Mouse (Mus musculus) testis, postnatal 14 days (tissue): ENCODE data around the gene Mrps31.

Source experiments
- DNase-seq: peaks from one replicate; pipeline ENCODE4 v3.0.0; 2021; ENCODE audit warnings: low spot score

Mrps31 gene

DNA sequence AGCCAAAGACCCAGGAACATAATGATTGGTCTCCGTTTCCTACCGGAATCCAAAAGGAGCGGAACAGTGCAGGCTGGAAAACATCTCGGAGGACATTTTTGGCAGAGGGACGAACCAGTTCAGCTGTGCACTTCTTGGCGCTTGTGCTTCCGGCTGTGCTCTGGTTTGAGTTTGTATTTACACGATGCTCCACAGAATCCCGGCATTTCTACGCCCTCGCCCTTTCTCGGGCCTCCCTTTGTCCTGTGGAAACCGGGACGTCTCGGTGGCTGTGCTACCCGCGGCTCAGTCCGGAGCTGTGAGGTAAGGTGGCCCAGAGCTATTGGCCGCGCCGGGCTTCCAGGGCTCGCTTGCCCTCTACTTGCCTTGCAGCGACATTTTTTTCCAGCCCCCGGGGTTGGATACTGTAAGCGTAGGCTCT is at the start of gene Mrps31:
Mrps31 (plus strand) TSS at position 80 of the 421 bp plus-strand sequence.
- peak; percentile 87 for DNase-seq

DNA sequence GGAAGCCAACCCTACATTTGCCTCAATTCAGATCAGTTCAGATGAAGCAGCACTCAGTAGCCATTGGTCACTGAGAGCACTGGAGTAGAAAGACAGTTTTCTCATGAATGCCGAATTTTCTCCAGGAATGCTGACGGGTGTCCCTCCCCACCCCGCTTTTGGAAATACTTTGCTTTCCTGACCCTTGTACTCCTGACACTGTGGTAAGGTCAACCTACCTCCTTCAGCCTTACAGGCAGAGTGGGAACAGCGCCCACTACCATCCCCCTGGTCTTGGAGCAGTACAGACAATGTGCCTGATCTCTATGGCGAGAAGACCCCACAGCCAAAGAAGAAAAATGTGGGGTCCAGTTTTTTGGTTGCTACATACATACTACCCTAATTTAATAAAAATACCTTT is 34.9 kb upstream of the Mrps31 start:
- DNase-seq, result no peak

- DNase-seq, result no peak
These were observed 34.3 kb upstream of the Mrps31 start for GRCm38 (mm10) chr8:22376903-22377302.

GRCm38 (mm10) chr8:22380934-22381333 is 30.2 kb upstream of the Mrps31 start:
- no peak for DNase-seq

DNA sequence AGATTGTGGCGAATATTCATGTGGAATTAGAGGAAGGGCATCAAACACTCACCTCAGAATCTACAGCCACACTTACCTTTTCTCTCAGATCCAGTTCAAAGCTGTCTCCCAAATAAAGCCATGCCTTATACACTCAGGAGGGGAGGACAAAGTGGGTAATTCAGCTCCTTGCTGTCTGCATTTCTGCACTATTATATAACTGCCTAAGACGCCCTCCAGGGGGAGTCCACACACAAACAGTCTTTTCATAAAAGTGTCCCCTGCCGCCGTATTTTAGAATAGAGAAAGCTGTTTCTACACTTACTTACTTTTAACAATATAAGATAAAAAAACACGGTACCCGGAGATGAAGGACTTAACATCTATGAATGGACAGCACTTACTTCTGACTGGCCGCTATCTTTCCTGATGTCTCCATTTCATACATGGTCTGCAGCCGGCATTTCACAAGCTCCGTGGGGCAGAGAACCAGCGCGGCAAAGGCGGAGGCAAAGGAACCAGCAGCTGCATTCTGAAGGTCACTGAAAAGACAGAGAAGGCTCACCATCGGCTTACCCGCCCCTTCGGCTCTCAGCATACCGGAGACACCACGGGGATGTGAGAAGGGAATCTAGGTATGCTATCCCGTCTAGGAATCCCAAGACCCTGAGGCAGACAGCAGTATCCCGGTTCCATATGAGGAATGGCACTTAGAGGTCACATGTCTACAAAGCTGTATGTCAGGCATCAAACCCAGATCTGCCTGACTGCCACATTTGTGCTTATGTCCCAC is 28.2 kb upstream of the Mrps31 start:
- DNase-seq, result no peak

DNA sequence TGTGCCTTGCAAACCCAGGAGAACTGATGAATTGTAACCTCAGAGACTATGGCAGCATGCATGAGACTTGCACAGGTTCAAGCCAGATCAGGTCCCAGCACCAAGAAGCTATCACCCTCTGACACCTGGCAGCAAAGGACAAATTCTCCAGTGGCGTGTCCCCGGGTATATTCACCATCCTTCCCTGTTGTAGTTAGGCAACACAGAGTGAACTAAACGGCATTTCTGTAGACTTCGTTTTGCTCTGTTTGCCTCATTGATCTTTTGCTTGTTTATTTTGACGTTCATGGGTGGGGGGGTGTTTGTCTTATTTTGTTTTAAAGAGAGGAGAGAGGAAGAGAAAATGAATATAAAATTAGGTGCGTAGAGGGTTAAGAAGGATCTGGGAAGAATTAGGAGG is 26.0 kb upstream of the Mrps31 start:
- no peak for DNase-seq

- DNase-seq, result no peak
These were observed 21.3 kb upstream of the Mrps31 start for GRCm38 (mm10) chr8:22389874-22390273.

DNA sequence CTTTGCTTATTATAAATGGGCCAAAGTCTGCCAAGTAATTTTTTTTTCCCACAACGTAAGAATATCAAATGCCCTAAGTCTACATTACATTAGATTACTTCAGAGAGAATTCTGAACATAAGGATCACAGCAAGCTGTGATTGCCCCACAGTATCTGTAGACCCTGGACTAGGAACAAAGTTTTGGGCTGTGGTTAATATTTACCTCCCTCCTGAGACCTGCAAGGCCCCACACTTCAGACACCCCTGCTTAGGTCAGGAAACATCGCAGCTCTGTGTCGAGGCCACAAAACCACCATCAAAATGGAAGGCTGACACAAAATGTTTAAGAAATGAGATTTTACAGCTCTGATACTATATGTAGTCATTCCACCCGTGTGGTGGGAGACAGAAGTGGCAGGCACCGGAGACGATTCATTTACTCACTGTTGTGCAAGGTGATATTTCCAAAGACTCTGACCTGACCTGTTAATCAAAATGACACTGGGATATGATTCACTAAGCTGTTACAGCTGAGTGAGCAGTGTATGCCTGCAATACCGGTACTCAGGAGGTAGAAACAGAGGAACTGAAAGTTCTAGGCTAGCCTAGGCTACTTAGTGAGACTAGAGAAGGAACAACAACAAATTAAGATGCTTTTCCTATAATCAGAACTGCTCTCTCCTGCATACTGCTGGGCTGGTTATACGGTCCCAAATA is 20.2 kb upstream of the Mrps31 start:
- DNase-seq, result no peak

- no peak for DNase-seq
These were observed 16.7 kb upstream of the Mrps31 start for GRCm38 (mm10) chr8:22394471-22394870.

DNA sequence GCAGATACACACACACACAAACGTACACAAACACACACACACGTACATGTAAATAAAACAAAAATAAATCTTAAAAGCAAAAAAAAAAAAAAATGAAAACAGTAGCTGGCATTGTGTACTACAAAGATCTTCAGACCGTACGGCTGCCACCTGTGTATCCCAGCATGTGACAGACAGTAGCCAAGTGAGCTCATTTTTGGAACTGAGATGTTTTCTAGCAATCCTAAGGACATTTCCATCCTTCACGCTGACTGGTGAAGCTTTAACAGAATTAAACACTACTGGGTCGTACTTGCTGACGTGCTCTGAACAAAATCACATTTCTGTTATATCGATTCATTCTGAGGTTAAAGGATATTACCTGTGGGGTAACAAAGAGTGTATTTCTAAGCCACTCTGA is 15.9 kb upstream of the Mrps31 start:
- DNase-seq, result no peak

DNA sequence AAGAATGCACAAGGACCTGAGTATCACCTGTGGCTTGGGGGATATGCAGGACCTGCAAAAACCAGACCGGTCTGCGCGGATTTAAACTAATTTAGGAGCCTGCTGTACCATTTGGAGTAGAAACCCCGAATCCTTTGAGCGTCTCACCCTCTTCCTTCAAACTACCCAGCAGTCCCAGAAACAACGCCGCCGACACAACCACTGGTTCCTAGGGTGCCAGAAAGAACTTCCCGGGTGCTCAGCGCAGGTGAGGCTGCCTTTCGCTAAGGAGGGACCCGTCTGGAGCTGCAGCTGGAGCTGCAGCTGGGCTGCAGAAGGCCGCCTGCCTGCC is 13.4 kb upstream of the Mrps31 start:
- DNase-seq, result no peak

GRCm38 (mm10) chr8:22398142-22398951 is 12.8 kb upstream of the Mrps31 start, which contains the start of gene Slc25a15:
Slc25a15 (minus strand) TSS chr8:22398597.
- DNase-seq, result peak; percentile 83

GRCm38 (mm10) chr8:22399285-22399880 is 11.8 kb upstream of the Mrps31 start:
- DNase-seq, result no peak

DNA sequence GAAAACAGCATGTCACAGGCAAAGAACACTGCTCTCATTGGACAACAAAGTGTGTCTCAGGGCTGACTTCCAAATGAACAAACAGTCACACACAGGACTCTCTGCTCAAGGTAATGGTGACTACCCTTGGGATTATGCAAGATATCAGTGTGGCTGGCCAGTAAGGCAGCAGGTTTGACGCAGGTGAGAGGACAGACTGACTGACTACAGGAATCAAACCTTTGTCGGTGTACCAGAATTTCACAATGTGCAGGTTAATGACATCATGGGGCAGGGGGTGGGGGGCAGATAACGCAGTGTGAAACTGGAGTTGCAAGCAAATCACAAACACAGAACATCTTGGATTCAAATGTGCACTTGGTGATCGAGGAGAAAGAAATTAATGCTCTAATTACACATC is 10.6 kb upstream of the Mrps31 start:
- no peak for DNase-seq

DNA sequence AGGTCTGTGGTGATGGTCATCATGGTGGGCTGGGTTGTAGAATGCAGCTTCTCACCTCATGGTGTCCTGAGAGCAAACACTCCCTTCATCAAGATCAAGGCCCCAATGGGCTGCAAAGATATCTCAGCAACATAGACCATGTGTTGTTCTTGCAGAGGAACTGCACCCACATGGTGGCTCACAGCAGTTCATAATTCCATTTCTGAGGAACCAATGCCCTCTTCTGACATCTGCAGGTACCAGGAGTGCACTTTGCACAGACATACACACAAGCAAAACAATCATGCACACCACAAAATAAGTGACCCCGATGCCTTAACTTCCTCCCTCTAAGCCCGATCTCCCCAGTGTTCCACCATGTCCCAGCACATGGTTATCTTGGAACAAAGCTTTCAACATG is 7.9 kb upstream of the Mrps31 start:
- no peak for DNase-seq

DNA sequence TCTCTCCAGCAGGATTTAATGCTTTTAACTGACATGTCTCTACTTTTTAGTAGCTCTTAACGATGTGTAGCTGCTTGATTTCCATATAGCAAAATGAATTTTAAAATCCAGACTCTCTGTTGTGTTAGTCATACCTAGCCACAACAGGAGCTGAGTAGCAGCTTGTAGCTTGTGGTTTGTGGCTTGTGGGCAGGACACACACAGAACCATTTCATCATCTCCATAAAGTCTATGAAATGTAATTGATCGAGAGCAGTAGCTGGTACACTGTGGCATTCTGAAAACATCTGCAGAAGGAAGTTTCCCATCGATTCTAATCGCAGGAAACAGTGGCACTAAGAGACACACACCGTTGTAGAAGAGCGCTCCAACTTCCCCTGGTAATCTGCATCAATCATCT is 5.4 kb upstream of the Mrps31 start:
- no peak for DNase-seq

GRCm38 (mm10) chr8:22410688-22411281 is 376 bp upstream of the Mrps31 start:
- no peak for DNase-seq

- DNase-seq, result no peak
These were observed 810 bp downstream of the Mrps31 start for GRCm38 (mm10) chr8:22411971-22412370.
